In the genomic region with DNA sequence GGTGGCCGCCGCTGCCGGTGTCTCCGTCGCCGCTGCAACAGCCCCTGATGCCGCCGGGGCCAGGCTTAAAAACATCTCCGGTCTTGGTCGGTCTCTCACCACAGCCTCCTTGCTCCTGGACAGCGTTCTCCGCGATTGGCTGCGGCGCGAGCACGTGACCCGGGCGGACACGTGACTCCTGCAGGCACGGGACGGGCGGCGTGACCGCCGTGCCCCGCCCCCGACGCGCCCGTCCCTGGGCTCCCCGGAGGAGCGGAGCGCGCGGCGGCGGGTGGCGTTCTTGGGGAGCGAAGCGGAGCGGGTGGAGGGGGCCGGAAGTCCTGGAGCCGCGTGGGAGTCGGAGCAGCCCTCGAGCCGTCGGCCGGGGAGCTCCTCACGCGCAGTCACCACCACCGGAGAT, we compare ENCODE assay signal across 8 mouse cellular contexts. TPM values are rescaled to one million over a fixed set of nuclear protein-coding genes. Genes with fewer than 3 reads are reported as not detected.
DNase-seq lines count a peak whose midpoint lies in the region; ATAC-seq lines count a peak whose summit lies in the region.

A gene (minus strand): TSS at position 156 of the 400 bp plus-strand sequence.

- DNase-seq in 3134 (ENCODE audit: extremely low read depth, insufficient read length, low spot score), result peak; percentile 98
- peak; percentile 98 for DNase-seq in adrenal gland, postnatal 25 days
- peak; percentile 93 for DNase-seq in embryonic facial prominence, embryonic 11.5 days (ENCODE audit: low spot score)
- DNase-seq in heart, adult 11 months, result peak; percentile 100
- peak; percentile 98 for DNase-seq in kidney, adult 18-20 months
- peak; percentile 97 for DNase-seq in limb, embryonic 10.5 days (ENCODE audit: low spot score)
- DNase-seq in skeletal muscle tissue, adult 2 months (ENCODE audit: low read depth, low spot score), result peak; percentile 94

- under 1% methylated on average over 53 of the region's 53 CpGs for WGBS in embryonic facial prominence, embryonic 11.5 days
- WGBS in limb, embryonic 10.5 days, result under 1% methylated on average over 53 of the region's 53 CpGs
- WGBS in midbrain, embryonic 12.5 days, result under 1% methylated on average over 45 of the region's 53 CpGs

- no peaks in the 10 kb centered on the region for H3K4me1 ChIP-seq in embryonic facial prominence, embryonic 11.5 days (ENCODE audit: control insufficient read depth, insufficient read depth, low read length)
- H3K4me1 ChIP-seq in limb, embryonic 10.5 days, result peaks cover 14% of the 10 kb centered on the region
- peaks cover 11% of the 10 kb centered on the region for H3K4me1 ChIP-seq in midbrain, embryonic 12.5 days

- ATAC-seq in embryonic facial prominence, embryonic 11.5 days (replicated peaks; ENCODE audit: insufficient number of reproducible peaks, low FRiP score, low TSS enrichment, low read depth), result peak; percentile 93
- peak; percentile 97 for ATAC-seq in midbrain, embryonic 12.5 days (ENCODE audit: low FRiP score, low read depth)

- peak within 1 kb of the TSS; percentile 94 for H3K4me3 ChIP-seq in embryonic facial prominence, embryonic 11.5 days (ENCODE audit: low read depth, low read length)
- H3K4me3 ChIP-seq in limb, embryonic 10.5 days, result peak within 1 kb of the TSS; percentile 88
- H3K4me3 ChIP-seq in midbrain, embryonic 12.5 days, result peak within 1 kb of the TSS; percentile 98

- peak within 1 kb of the TSS; percentile 86 for H3K4me2 ChIP-seq in embryonic facial prominence, embryonic 11.5 days (ENCODE audit: low read depth, low read length)
- H3K4me2 ChIP-seq in midbrain, embryonic 12.5 days (replicated peaks), result peak within 1 kb of the TSS; percentile 88

- H3K9me3 ChIP-seq in embryonic facial prominence, embryonic 11.5 days (replicated peaks; ENCODE audit: control insufficient read depth, low read length), result no peaks in the 10 kb centered on the region
- H3K9me3 ChIP-seq in limb, embryonic 10.5 days (replicated peaks), result no peaks in the 10 kb centered on the region
- no peaks in the 10 kb centered on the region for H3K9me3 ChIP-seq in midbrain, embryonic 12.5 days

- H3K27me3 ChIP-seq in embryonic facial prominence, embryonic 11.5 days (ENCODE audit: control insufficient read depth, insufficient read depth, low read length), result no peaks in the 10 kb centered on the region
- H3K27me3 ChIP-seq in limb, embryonic 10.5 days (ENCODE audit: low read depth, poor library complexity, severe bottlenecking), result no peaks in the 10 kb centered on the region
- no peaks in the 10 kb centered on the region for H3K27me3 ChIP-seq in midbrain, embryonic 12.5 days

- H3K27ac ChIP-seq in embryonic facial prominence, embryonic 11.5 days (replicated peaks; ENCODE audit: low read depth, low read length), result peak within 1 kb of the TSS; percentile 78
- peak within 1 kb of the TSS; percentile 91 for H3K27ac ChIP-seq in limb, embryonic 10.5 days
- H3K27ac ChIP-seq in midbrain, embryonic 12.5 days (replicated peaks), result peak within 1 kb of the TSS; percentile 95

- H3K36me3 ChIP-seq in embryonic facial prominence, embryonic 11.5 days (replicated peaks; ENCODE audit: control insufficient read depth, insufficient read depth, low read depth, low read length), result no peaks in the 10 kb centered on the region
- H3K36me3 ChIP-seq in limb, embryonic 10.5 days, result peaks cover 35% of the 10 kb centered on the region
- H3K36me3 ChIP-seq in midbrain, embryonic 12.5 days, result peaks cover 23% of the 10 kb centered on the region

- H3K9ac ChIP-seq in embryonic facial prominence, embryonic 11.5 days (replicated peaks; ENCODE audit: low read length), result peak within 1 kb of the TSS; percentile 74
- H3K9ac ChIP-seq in midbrain, embryonic 12.5 days (replicated peaks), result peak within 1 kb of the TSS; percentile 92

RNA-seq across cellular contexts. Expression of the gene that starts here (rescaled TPM):
- total RNA-seq in adrenal gland, postnatal 25 days (2021), result 25.3 and 33.4 TPM in 2 replicates
- 27.2 and 29.4 TPM in 2 replicates for polyA plus RNA-seq in embryonic facial prominence, embryonic 11.5 days (2014; fragmentation: Nextera tagmentation; extraction: Ambion mirVana)
- 13.8 and 18.8 TPM in 2 replicates for polyA plus RNA-seq in limb, embryonic 10.5 days (2016; fragmentation: Nextera tagmentation; extraction: Ambion mirVana)
- polyA plus RNA-seq in midbrain, embryonic 12.5 days (2016; fragmentation: Nextera tagmentation; extraction: Ambion mirVana), result 52.4 and 67.3 TPM in 2 replicates

Comparison
In these comparisons a context has a peak if more than half of its experiments do, and no peak if none do; other contexts are left out.
1. Peak in every context shown above with its lines: DNase-seq, ATAC-seq, H3K4me3 ChIP-seq and H3K27ac ChIP-seq.